Mouse (Mus musculus): Measurements from ENCODE around the gene Rarg. TPM values are rescaled to one million over a fixed set of nuclear protein-coding genes. Genes with fewer than 3 reads are reported as not detected.

Gene Rarg
- polyA plus RNA-seq, 1 experiment from 2014 or later, result 15.4 TPM

DNA sequence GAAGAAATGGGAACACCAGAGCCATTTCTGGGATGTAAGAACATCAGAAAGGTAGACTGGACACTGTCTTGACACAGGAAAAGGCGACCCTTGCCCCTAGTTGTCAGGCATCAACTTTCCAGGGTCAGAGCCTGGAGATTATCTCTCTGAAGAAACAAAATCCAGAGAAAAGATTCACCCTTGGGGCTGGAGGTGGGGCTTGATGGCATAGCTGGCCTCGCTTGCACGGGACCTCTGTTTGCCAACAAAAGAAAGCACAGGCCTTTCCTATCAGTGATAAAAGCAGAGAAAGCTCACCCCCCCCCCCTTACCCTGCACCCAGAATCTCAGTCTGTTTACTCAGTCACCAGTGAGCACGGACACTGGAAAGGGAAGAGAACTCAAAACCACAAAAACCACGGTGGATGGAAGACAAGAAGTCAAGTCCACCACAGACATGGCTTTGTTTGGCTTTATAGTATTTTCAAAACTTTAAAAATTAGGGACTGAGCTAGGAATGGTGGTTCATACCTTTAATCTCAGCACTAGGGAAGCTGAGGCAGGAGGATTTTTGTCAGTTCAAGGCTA is 64.4 kb downstream of the Rarg start:
- no peak overlapping the region for H3K9ac ChIP-seq
- H3K27ac ChIP-seq, result no peak overlapping the region
- no peaks in the 10 kb centered on the region for H3K9me3 ChIP-seq
- no peaks in the 10 kb centered on the region for H3K27me3 ChIP-seq (replicated peaks)
- no peak for ATAC-seq (ENCODE audit: low FRiP score, low read depth)
- H3K4me1 ChIP-seq, result no peaks in the 10 kb centered on the region; the same call in 1 of the 2 replicates
- 76% methylated on average over 5 of the region's 5 CpGs for WGBS
- H3K36me3 ChIP-seq, result no peaks in the 10 kb centered on the region
- no peak overlapping the region for H3K4me3 ChIP-seq
- H3K4me2 ChIP-seq (replicated peaks), result no peak overlapping the region

DNA sequence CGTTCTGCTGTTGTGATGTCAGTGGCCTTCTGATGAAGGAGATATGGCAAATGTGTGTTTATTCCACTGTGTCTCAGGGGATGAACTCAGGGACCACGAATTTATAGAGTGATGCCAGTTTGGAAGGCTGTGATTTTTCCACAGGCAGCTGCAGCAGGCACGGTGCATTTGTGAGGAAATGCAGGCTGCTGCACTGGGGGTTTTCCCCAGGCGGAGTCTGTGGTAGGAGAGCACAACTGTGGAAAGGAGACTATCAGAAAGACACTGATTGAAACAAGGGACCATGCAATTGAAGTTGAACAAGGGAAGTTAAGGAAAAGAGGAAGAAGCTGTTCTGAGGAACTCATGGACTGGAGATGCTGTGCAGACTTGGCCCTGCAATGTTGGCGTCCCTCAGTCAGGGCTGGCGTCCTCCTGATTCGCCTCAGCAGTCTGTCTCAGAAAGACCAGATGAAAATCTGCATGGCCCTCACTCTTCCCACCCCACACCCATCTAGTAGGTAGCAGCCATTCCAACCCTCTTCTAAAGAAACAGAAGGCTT is 65.0 kb downstream of the Rarg start:
- H3K36me3 ChIP-seq, result no peaks in the 10 kb centered on the region
- H3K4me3 ChIP-seq, result no peak overlapping the region
- ATAC-seq (ENCODE audit: low FRiP score, low read depth), result no peak
- H3K4me1 ChIP-seq, result no peaks in the 10 kb centered on the region; the same call in 1 of the 2 replicates
- H3K9ac ChIP-seq, result no peak overlapping the region
- WGBS, result 87% methylated on average over 7 of the region's 7 CpGs
- no peaks in the 10 kb centered on the region for H3K27me3 ChIP-seq (replicated peaks)
- H3K4me2 ChIP-seq (replicated peaks), result no peak overlapping the region
- H3K27ac ChIP-seq, result no peak overlapping the region
- no peaks in the 10 kb centered on the region for H3K9me3 ChIP-seq

- Histone ChIP-seq H3K27me3 (replicated peaks) (no peaks in the 10 kb centered on the region), H3K4me2 (replicated peaks) (no peak overlapping the region), H3K4me1 (no peaks in the 10 kb centered on the region; the same call in 1 of the 2 replicates), H3K9me3 (no peaks in the 10 kb centered on the region), H3K4me3 (no peak overlapping the region), H3K36me3 (no peaks in the 10 kb centered on the region; the same call in 1 of the 2 replicates), H3K27ac (no peak overlapping the region), H3K9ac (0 out of 2 replicates have a peak overlapping the region, but pooled peaks have one; percentile 13)
- no peak for ATAC-seq (ENCODE audit: low FRiP score, low read depth)
- WGBS, result 62% methylated on average over 7 of the region's 7 CpGs
These were observed 65.6 kb downstream of the Rarg start for GRCm38 (mm10) chr15:102191699-102192098.

- Histone ChIP-seq H3K4me2 (replicated peaks) (no peak overlapping the region), H3K4me1 (no peaks in the 10 kb centered on the region; the same call in 1 of the 2 replicates), H3K27ac (no peak overlapping the region), H3K27me3 (replicated peaks) (no peaks in the 10 kb centered on the region), H3K4me3 (no peak overlapping the region), H3K9me3 (no peaks in the 10 kb centered on the region), H3K36me3 (peaks cover 11% of the 10 kb centered on the region), H3K9ac (no peak overlapping the region)
- ATAC-seq (ENCODE audit: low FRiP score, low read depth), result no peak
- 53% methylated on average over 6 of the region's 6 CpGs for WGBS
These were observed 68.4 kb downstream of the Rarg start for GRCm38 (mm10) chr15:102188883-102189282.

DNA sequence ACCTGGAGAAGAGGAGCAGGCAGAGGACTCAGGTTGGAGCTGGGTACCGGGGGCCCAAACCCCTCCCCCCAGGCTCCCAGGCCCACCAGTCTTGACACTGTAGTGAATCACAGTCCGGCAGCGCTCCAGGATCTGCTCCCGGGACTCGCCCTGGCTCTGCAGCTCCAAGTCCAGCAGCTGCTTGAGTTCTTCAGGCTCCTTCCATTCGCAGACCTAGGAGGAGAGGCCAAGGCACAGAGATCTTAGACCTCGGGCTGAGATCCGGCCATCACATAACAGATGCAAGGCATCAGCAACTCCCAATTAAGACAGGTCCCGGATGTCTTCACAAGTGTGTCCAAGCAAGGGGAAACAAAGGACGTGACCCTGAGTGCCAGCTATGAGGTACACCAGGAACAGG is 69.2 kb downstream of the Rarg start:
- H3K27me3 ChIP-seq (replicated peaks), result no peaks in the 10 kb centered on the region
- H3K9ac ChIP-seq, result no peak overlapping the region
- 92% methylated on average over 10 of the region's 10 CpGs for WGBS
- no peak overlapping the region for H3K27ac ChIP-seq
- H3K4me1 ChIP-seq, result no peaks in the 10 kb centered on the region; the same call in 1 of the 2 replicates
- peaks cover 15% of the 10 kb centered on the region for H3K36me3 ChIP-seq
- ATAC-seq (ENCODE audit: low FRiP score, low read depth), result no peak
- H3K4me2 ChIP-seq (replicated peaks), result no peak overlapping the region
- H3K4me3 ChIP-seq, result no peak overlapping the region
- H3K9me3 ChIP-seq, result no peaks in the 10 kb centered on the region

- ATAC-seq (ENCODE audit: low FRiP score, low read depth), result no peak
- Histone ChIP-seq H3K4me2 (replicated peaks) (no peak overlapping the region), H3K4me3 (no peak overlapping the region), H3K36me3 (peaks cover 16% of the 10 kb centered on the region), H3K27me3 (replicated peaks) (no peaks in the 10 kb centered on the region), H3K27ac (no peak overlapping the region), H3K9me3 (no peaks in the 10 kb centered on the region), H3K4me1 (no peaks in the 10 kb centered on the region; the same call in 1 of the 2 replicates), H3K9ac (no peak overlapping the region)
- 84% methylated on average over 11 of the region's 11 CpGs for WGBS
These were observed 71.1 kb downstream of the Rarg start for GRCm38 (mm10) chr15:102186239-102186638.

Other genes with a start within 250 kb of the Rarg start
- 4.1 and 4.2 TPM in 2 replicates for gene Krt18, start 229.3 kb downstream of the Rarg start, polyA plus RNA-seq (2016; fragmentation: Nextera tagmentation; extraction: Ambion mirVana)
- 89.2 and 92.3 TPM in 2 replicates for gene Eif4b, start 183.7 kb downstream of the Rarg start, polyA plus RNA-seq (2016; fragmentation: Nextera tagmentation; extraction: Ambion mirVana)
- 13.0 and 13.5 TPM in 2 replicates for gene Tns2, start 157.1 kb downstream of the Rarg start, polyA plus RNA-seq (2016; fragmentation: Nextera tagmentation; extraction: Ambion mirVana)
- 29.6 and 33.3 TPM in 2 replicates for gene Spryd3, start 121.3 kb downstream of the Rarg start, polyA plus RNA-seq (2016; fragmentation: Nextera tagmentation; extraction: Ambion mirVana)
- 0.60 and 0.63 TPM in 2 replicates for gene Igfbp6, start 113.2 kb downstream of the Rarg start, polyA plus RNA-seq (2016; fragmentation: Nextera tagmentation; extraction: Ambion mirVana)
- gene Soat2, start 107.0 kb downstream of the Rarg start, polyA plus RNA-seq (2016; fragmentation: Nextera tagmentation; extraction: Ambion mirVana), result 0.11 TPM in 1 of 2 replicates, not detected in the other
- gene Zfp740, start 54.3 kb downstream of the Rarg start, polyA plus RNA-seq (2016; fragmentation: Nextera tagmentation; extraction: Ambion mirVana), result 98.3 and 105 TPM in 2 replicates
- gene Csad, start 52.8 kb downstream of the Rarg start, polyA plus RNA-seq (2016; fragmentation: Nextera tagmentation; extraction: Ambion mirVana), result 46.7 and 48.3 TPM in 2 replicates
- gene Itgb7, start 25.6 kb downstream of the Rarg start, polyA plus RNA-seq (2016; fragmentation: Nextera tagmentation; extraction: Ambion mirVana), result 0.29 and 0.79 TPM in 2 replicates
- 0.09 and 0.23 TPM in 2 replicates for gene Gm9918, start 13.0 kb upstream of the Rarg start, polyA plus RNA-seq (2016; fragmentation: Nextera tagmentation; extraction: Ambion mirVana)
- gene Mfsd5, start 21.9 kb upstream of the Rarg start, polyA plus RNA-seq (2016; fragmentation: Nextera tagmentation; extraction: Ambion mirVana), result 53.2 and 56.4 TPM in 2 replicates
- 22.5 and 25.4 TPM in 2 replicates for gene Espl1, start 38.7 kb upstream of the Rarg start, polyA plus RNA-seq (2016; fragmentation: Nextera tagmentation; extraction: Ambion mirVana)
- gene Pfdn5, start 68.6 kb upstream of the Rarg start, polyA plus RNA-seq (2016; fragmentation: Nextera tagmentation; extraction: Ambion mirVana), result 373 and 404 TPM in 2 replicates
- gene Myg1, start 74.2 kb upstream of the Rarg start, polyA plus RNA-seq (2016; fragmentation: Nextera tagmentation; extraction: Ambion mirVana), result 90.4 and 94.9 TPM in 2 replicates
- 51.3 and 53.2 TPM in 2 replicates for gene Aaas, start 93.3 kb upstream of the Rarg start, polyA plus RNA-seq (2016; fragmentation: Nextera tagmentation; extraction: Ambion mirVana)
- 0.57 and 0.81 TPM in 2 replicates for gene Sp7, start 109.7 kb upstream of the Rarg start, polyA plus RNA-seq (2016; fragmentation: Nextera tagmentation; extraction: Ambion mirVana)
- 6.9 and 7.7 TPM in 2 replicates for gene Sp1, start 148.6 kb upstream of the Rarg start, polyA plus RNA-seq (2016; fragmentation: Nextera tagmentation; extraction: Ambion mirVana)
- gene Amhr2, start 187.8 kb upstream of the Rarg start, polyA plus RNA-seq (2016; fragmentation: Nextera tagmentation; extraction: Ambion mirVana), result 0.23 TPM in 2 replicates
- gene Prr13, start 201.5 kb upstream of the Rarg start, polyA plus RNA-seq (2016; fragmentation: Nextera tagmentation; extraction: Ambion mirVana), result 80.5 and 80.6 TPM in 2 replicates
- 144 and 152 TPM in 2 replicates for gene Pcbp2, start 213.0 kb upstream of the Rarg start, polyA plus RNA-seq (2016; fragmentation: Nextera tagmentation; extraction: Ambion mirVana)
- not detected in 2 replicates for gene Gm10337, start 246.2 kb upstream of the Rarg start, polyA plus RNA-seq (2016; fragmentation: Nextera tagmentation; extraction: Ambion mirVana)